Mouse (Mus musculus) lung, postnatal 36 days (tissue): ENCODE measurements around the gene Rai1.

Experiments used
- DNase-seq: peaks from one replicate; pipeline ENCODE4 v3.0.0; 2022; ENCODE audit warnings: mixed read lengths

The Rai1 gene

DNA sequence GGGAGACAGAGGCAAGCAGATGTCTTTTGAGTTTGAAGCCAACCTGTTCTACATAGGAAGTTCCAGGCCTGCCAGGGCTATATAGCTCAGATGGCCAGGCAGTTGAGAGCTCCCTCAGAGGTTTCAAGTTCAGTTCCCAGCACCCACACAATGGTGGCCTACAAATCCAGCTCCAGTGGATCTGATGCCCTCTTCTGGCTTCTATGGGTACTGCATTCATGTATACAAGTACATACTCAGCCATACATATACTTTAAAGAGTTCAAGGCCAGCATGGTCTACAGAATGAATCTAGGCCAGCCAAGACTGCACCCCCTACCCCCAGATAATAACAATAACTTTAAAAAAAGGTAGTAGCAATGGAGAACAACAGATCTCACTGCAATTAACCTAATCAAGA, 90.3 kb downstream of the Rai1 start:
- peak; percentile 73 for DNase-seq

GRCm38 (mm10) chr11:60196344-60196743, 91.5 kb downstream of the Rai1 start:
- no peak for DNase-seq

- DNase-seq: no peak
These were observed 93.3 kb downstream of the Rai1 start for GRCm38 (mm10) chr11:60197998-60198619.

DNA sequence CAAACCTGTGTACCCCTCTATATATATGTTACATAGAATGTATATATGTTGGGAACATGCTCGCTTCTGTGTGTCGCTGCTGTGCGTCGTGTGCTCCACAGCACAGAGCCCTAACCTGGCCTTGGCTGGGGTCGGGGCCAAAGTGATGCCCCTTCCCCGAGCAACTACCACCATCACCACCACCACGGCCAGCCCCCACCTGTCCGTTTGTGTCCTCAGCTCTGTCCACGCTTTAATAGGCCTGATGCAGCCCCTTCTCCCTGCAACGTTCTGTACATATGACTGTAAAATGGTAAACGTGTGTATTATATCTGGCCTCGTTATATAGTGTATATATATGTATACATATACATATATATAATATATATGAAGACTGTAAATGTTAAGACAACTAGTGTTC, 93.8 kb downstream of the Rai1 start:
- DNase-seq: no peak

GRCm38 (mm10) chr11:60199702-60200184, 94.9 kb downstream of the Rai1 start:
- peak; percentile 96 for DNase-seq

- no peak for DNase-seq
These were observed 95.6 kb downstream of the Rai1 start for GRCm38 (mm10) chr11:60200384-60200783.

GRCm38 (mm10) chr11:60202710-60203638, 98.2 kb downstream of the Rai1 start:
- DNase-seq: no peak

DNA sequence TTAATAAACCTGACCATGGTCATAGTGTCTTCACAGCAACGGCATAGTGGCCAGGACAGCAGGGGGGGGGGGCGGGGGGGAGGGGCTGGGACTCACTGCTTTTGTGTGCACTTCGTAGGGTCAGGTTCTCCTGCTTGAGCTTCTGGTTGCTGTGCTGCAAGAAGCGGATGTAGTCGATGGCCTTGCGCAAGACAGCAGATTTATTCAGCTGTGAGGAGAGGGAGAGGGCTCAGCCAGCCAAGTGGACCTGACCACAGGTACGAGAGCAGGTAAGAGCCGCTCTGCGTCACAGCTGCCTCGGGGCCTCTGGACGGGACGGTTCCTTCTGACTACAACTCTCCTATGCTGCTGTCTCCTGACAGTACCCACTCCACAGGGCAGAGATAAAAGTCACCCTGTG, 100.2 kb downstream of the Rai1 start:
- peak; percentile 89 for DNase-seq

DNA sequence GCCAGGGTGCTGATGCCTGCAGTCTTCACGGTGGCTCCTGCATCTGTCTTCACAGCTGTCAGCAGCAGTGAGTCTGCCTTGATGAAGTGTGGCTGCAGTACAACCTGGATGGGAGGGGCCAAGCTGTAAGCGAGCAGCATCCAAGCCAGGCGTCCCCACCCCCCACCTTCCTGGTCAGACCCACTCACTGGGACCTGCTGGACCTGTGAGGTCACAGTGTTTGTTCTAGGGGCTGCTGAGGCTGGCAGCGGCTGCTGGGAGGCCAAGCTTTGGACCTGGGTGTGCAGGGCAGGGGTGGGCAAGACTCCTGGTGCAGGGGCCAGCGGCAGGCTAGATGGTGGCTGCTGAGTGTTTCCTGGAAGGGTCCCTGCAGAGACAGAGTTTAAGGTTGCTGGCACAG, 101.4 kb downstream of the Rai1 start:
- DNase-seq: peak; percentile 76

DNA sequence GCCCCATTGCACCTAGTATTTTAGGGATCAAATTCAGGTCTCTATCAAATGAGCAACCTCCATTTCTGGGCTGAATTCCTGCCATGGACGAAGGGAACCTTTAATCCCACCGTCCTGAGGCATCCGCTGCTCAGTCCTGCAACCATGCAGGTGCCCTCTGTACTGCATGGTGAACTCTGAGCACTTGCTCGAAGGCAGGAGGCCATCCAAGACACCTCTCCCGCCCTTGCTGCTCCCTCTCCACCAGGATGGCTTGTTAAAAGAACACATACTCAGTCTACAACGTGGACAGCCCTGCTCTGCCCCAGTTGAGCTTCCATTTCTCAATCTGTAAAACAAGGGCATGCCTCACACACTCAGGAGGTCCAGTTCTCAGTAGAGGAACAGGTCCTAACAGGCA, 103.4 kb downstream of the Rai1 start:
- DNase-seq: no peak

- no peak for DNase-seq
These were observed 103.9 kb downstream of the Rai1 start for GRCm38 (mm10) chr11:60208712-60209111.

DNA sequence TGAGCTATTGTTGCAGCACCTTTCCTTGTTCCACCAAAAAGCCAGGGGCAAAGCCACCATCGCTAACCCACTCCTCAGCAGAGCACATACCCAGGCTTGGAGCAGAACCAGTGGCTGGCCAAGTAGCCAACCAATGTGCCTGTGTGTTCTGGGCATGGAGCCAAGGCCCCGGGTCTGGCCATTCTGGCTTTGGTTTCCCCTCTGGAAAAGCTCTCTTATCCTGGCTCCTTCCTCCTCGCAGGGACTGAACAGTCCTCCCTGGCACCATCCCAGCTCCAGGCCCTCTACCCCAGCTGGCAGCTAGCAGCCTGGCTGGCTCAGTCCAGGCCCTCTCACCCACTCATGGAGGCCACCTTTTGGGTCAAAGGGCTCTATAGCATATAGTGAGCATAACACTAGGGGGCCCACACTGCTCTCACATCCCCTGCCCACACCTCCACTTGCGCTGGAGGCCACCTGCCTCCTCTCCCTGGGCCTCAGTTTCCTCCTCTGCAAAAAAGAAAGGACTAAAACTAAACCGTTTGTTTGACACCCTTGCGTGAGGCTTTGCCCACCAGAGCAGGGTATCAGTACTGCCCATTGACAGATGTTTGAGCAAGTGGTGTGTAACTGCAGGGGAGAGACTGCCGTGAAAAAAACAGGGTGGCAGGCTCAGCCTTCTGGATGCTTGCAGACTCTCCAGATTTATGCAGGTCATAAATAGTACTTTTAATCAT, 104.6 kb downstream of the Rai1 start:
- DNase-seq: peak; percentile 83

DNA sequence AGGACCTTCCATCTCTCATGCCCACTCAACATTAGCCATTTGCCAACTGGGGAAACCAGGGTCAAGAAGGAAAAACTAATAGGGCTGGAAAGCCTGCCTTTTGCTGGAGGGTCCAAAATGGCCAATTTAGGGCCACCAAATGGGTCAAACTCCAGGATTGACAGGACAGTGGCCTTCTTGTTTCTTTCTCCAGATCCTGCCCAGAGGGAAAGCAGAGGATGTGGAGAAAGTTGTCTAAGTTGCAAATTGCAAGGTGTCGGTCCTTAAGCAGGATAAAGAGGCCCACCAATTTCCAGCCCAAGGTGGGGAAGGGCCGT, 105.1 kb downstream of the Rai1 start:
- DNase-seq: no peak

GRCm38 (mm10) chr11:60210305-60210724, 105.5 kb downstream of the Rai1 start:
- DNase-seq: peak; percentile 97

- DNase-seq: no peak
These were observed 106.3 kb downstream of the Rai1 start for GRCm38 (mm10) chr11:60211152-60211551.

DNA sequence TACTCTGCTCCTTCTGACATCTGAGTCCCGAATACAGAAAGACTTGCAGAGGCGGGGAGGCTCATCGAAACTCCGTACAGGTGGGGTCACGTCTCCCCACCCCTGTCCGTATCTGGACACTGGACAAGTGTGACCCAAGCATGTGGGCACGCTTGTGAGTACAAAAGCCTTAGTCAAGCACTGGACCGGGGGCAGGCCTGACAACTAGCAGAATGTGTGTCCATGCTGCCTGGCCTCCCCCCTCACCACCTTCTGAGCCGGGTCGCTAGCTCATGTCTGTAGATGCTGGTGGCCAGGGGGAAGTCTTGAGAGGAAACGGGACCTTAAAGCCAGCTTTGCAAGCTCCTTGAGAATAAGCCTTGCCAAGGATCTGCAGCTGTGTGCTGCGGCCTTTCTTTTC, 106.9 kb downstream of the Rai1 start:
- no peak for DNase-seq

DNA sequence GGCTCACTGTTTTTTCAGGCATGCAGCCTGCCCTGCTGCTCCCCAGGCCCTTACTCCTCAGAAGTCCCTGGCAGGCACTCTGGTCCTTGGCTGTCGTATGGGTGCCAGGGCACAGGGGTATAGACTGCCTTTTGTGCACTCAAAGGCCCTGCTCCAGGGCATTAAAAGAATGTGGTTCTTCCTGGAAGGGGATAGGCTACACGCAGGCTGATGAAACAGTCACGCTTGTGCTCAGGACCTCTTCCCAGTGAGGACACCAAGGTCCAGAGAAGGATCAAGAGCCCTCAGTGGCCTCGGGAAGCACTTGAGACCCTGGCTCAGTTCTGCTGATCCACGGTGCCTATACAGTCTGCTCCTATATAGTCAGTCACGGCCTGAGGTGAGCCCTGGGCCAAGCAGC, 108.5 kb downstream of the Rai1 start:
- DNase-seq: no peak

GRCm38 (mm10) chr11:60216671-60217070, 111.9 kb downstream of the Rai1 start:
- no peak for DNase-seq

- no peak for DNase-seq
These were observed 112.7 kb downstream of the Rai1 start for GRCm38 (mm10) chr11:60217467-60217866.

DNA sequence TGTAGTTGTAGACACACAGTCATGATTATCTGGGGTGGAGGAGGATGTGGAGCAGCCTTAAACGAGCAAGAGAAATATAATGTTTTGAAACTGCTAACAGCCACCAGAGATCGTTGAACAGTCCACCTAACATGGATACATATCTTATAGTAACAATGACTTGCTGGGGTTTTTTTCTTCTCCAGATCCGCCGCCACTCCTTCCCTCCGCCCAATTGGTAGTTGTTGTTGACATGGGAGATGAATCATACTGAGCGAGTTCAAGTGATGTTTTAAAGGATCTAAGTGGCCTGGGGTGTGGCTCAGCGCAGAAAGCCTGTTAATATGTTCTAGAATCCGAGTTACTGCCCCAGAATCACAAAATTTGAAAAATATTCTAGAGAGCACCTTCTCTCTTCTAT, 114.8 kb downstream of the Rai1 start:
- DNase-seq: peak; percentile 79

DNA sequence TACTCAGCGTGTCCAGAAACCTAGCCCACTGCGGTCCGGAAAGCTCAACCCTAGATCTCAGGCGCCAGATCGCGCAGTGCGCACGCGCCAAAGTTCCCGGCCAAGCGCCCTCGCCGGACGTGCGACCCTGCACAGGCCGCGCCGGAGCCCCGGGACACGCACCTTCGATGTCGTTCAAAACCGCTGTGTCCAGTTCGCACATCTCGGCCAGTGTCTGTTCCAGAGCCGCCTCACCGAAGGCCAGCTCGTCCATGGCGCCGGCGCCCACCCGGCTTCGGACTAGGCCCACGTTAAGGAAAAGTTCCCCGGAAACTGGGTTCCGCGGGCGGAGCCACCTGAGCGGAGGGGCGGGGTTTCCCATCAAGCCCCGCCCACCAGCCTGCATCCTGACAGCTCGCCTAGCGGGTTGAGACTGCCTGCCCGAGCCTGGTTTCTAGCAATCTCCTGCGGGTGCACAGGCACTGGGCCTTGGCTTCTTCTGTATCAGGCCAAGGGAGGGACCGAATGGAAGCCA, 115.5 kb downstream of the Rai1 start:
- peak; percentile 95 for DNase-seq

GRCm38 (mm10) chr11:60221425-60221824, 116.6 kb downstream of the Rai1 start:
- no peak for DNase-seq

- no peak for DNase-seq
These were observed 117.3 kb downstream of the Rai1 start for GRCm38 (mm10) chr11:60222085-60222468.
